Mouse (Mus musculus) macrophage (primary cell): ENCODE measurements around the gene Gpr176. TPM values are rescaled to one million over a fixed set of nuclear protein-coding genes. Genes with fewer than 3 reads are reported as not detected.

Experiments
- polyA plus RNA-seq: library from polyadenylated mRNA; stranded (reverse); fragments of 250-400 nt; gene quantifications from 3 replicates; pipeline ENCODE4 v1.2.4, GENCODE M21; 2018; ENCODE audit warnings: inconsistent platforms

Gpr176 gene
- polyA plus RNA-seq, 1 experiment from 2014 or later, result 3.5 TPM

Other genes with a start within 250 kb of the Gpr176 start
- gene Fsip1, start 116.5 kb downstream of the Gpr176 start, polyA plus RNA-seq, result 0.33 to 0.56 TPM in 2 of 3 replicates, not detected in the other
- 9.4 to 10.7 TPM (median 10.3 TPM) in 3 replicates for gene Eif2ak4, start 15.2 kb upstream of the Gpr176 start, polyA plus RNA-seq
- gene Srp14, start 106.3 kb upstream of the Gpr176 start, polyA plus RNA-seq, result 197 to 252 TPM (median 250 TPM) in 3 replicates
- gene Bmf, start 176.3 kb upstream of the Gpr176 start, polyA plus RNA-seq, result 1.3 to 13.0 TPM (median 5.3 TPM) in 3 replicates
- gene Bub1b, start 224.8 kb upstream of the Gpr176 start, polyA plus RNA-seq, result 2.2 to 9.4 TPM (median 7.8 TPM) in 3 replicates